Mouse (Mus musculus) gonadal fat pad, adult 2 months (tissue): ENCODE results near the gene Sult1e1. TPM values are rescaled to one million over a fixed set of nuclear protein-coding genes. Genes with fewer than 3 reads are reported as not detected.

Experiments
- DNase-seq: peaks from one replicate; pipeline ENCODE4 v3.0.0-alpha.2; 2012; ENCODE audit warnings: low read depth
- polyA plus RNA-seq: library from polyadenylated mRNA; depleted of rRNA; stranded (reverse); fragments of >200 nt; gene quantifications from 2 replicates; pipeline ENCODE4 v1.2.3, GENCODE M21; 2012; rRNA removed

The Sult1e1 gene
- 4.2 and 6.6 TPM in 2 replicates for polyA plus RNA-seq

GRCm38 (mm10) chr5:87591494-87591893 is at the start of gene Sult1e1:
TSS of gene Sult1e1 (minus strand) at chr5:87591594.
- DNase-seq = no peak

GRCm38 (mm10) chr5:87622681-87623080 is 31.3 kb upstream of the Sult1e1 start:
- DNase-seq = no peak

GRCm38 (mm10) chr5:87615128-87615390 is 23.7 kb upstream of the Sult1e1 start:
- DNase-seq = no peak

- DNase-seq = no peak
These were observed 23.2 kb upstream of the Sult1e1 start for GRCm38 (mm10) chr5:87614364-87615127.

- DNase-seq = peak; percentile 67
These were observed 9.6 kb upstream of the Sult1e1 start for GRCm38 (mm10) chr5:87601018-87601417.

- DNase-seq = no peak
These were observed 6.5 kb upstream of the Sult1e1 start for GRCm38 (mm10) chr5:87597891-87598290.

- DNase-seq = no peak
These were observed 1.5 kb downstream of the Sult1e1 start for GRCm38 (mm10) chr5:87589916-87590315.

GRCm38 (mm10) chr5:87580389-87580788 is 11.0 kb downstream of the Sult1e1 start:
- peak; percentile 42 for DNase-seq

- no peak for DNase-seq
These were observed 17.2 kb downstream of the Sult1e1 start for GRCm38 (mm10) chr5:87574174-87574573.

GRCm38 (mm10) chr5:87573490-87573889 is 17.9 kb downstream of the Sult1e1 start:
- DNase-seq = no peak

GRCm38 (mm10) chr5:87572781-87573180 is 18.6 kb downstream of the Sult1e1 start:
- no peak for DNase-seq

GRCm38 (mm10) chr5:87568845-87569244 is 22.5 kb downstream of the Sult1e1 start, which contains the start of gene Sult1d1:
TSS of gene Sult1d1 (minus strand) at chr5:87569027.
- no peak for DNase-seq

GRCm38 (mm10) chr5:87567306-87567705 is 24.1 kb downstream of the Sult1e1 start:
- no peak for DNase-seq

GRCm38 (mm10) chr5:87562966-87563365 is 28.4 kb downstream of the Sult1e1 start:
- peak; percentile 88 for DNase-seq

- no peak for DNase-seq
These were observed 28.9 kb downstream of the Sult1e1 start for GRCm38 (mm10) chr5:87562526-87562925.

GRCm38 (mm10) chr5:87560145-87560544 is 31.2 kb downstream of the Sult1e1 start:
- DNase-seq = no peak

GRCm38 (mm10) chr5:87550935-87551334 is 40.5 kb downstream of the Sult1e1 start:
- DNase-seq = no peak

- DNase-seq = no peak
These were observed 53.3 kb downstream of the Sult1e1 start, which contains the start of gene Sult1b1 for GRCm38 (mm10) chr5:87538111-87538510. TSS of gene Sult1b1 (minus strand) at chr5:87538195.

GRCm38 (mm10) chr5:87535994-87536644 is 55.3 kb downstream of the Sult1e1 start:
- DNase-seq = no peak

- DNase-seq = no peak
These were observed 59.1 kb downstream of the Sult1e1 start for GRCm38 (mm10) chr5:87532288-87532687.
